Mouse (Mus musculus) liver, embryonic 16.5 days (tissue): ENCODE data around the gene Luc7l2. TPM values are rescaled to one million over a fixed set of nuclear protein-coding genes. Genes with fewer than 3 reads are reported as not detected.

Experiments used
- microRNA-seq: library from miRNA; unstranded; fragments of <30 nt; microRNA quantifications from one replicate; pipeline ENCODE4, GENCODE M21; 2016
- polyA plus RNA-seq: library from polyadenylated mRNA; unstranded; fragments of >200 nt; fragmentation: Nextera tagmentation; extraction: Ambion mirVana; gene quantifications from 2 replicates; pipeline ENCODE4 v1.2.1, GENCODE M21; 2015

The Luc7l2 gene
- polyA plus RNA-seq, 1 experiment from 2014 or later: 16.6 TPM

Small RNA genes within 50 kb of the gene (microRNA-seq; reads per million reads assigned to microRNA genes)
- 8.4 reads per million, percentile 24 among the genes with 10 or more reads in this experiment for gene Mir7670

Other genes with a start within 250 kb of the Luc7l2 start
- 21.4 and 22.3 TPM in 2 replicates for gene Zc3hav1, start 196.7 kb upstream of the Luc7l2 start, polyA plus RNA-seq
- 0.22 and 0.42 TPM in 2 replicates for gene Ttc26, start 169.9 kb upstream of the Luc7l2 start, polyA plus RNA-seq
- 4.1 and 4.2 TPM in 2 replicates for gene Ubn2, start 117.4 kb upstream of the Luc7l2 start, polyA plus RNA-seq
- gene Fmc1, start 17.8 kb upstream of the Luc7l2 start, polyA plus RNA-seq: 74.5 and 81.7 TPM in 2 replicates
- gene Klrg2, start 85.9 kb downstream of the Luc7l2 start, polyA plus RNA-seq: 0.04 and 0.06 TPM in 2 replicates
- not detected in 2 replicates for gene Clec2l, start 111.7 kb downstream of the Luc7l2 start, polyA plus RNA-seq